Mouse (Mus musculus) liver, embryonic 16.5 days (tissue): ENCODE measurements around the gene Nudt14. TPM values are rescaled to one million over a fixed set of nuclear protein-coding genes. Genes with fewer than 3 reads are reported as not detected.

Experiments
- ATAC-seq: fragments of 200-750 bp; cut with Nextera tagmentation; 2 replicates; pipeline ENCODE4 v1.8.0; 2017; ENCODE audit warnings: low read depth, mild to moderate bottlenecking, moderate number of reproducible peaks, moderate library complexity
- H3K27ac ChIP-seq: fragments of 300-500 bp; sonication (generic); 2 replicates; pipeline ENCODE4 v1.5.1; 2014; ENCODE audit warnings: mild to moderate bottlenecking, low read length
- H3K27me3 ChIP-seq: fragments of 300-500 bp; sonication (generic); 2 replicates; pipeline ENCODE4 v1.6.1; 2014; ENCODE audit warnings: low read depth, low read length, mixed read lengths; ENCODE audit not compliant: control insufficient read depth, insufficient read depth
- H3K36me3 ChIP-seq: fragments of 300-500 bp; sonication (generic); 2 replicates; pipeline ENCODE4 v1.6.1; 2014; ENCODE audit warnings: mild to moderate bottlenecking; ENCODE audit not compliant: control insufficient read depth, insufficient read depth
- H3K4me1 ChIP-seq: fragments of 300-500 bp; sonication (generic); 2 replicates; pipeline ENCODE4 v1.6.1; 2014; ENCODE audit warnings: low read depth, low read length, mixed read lengths; ENCODE audit not compliant: control insufficient read depth
- H3K4me2 ChIP-seq: fragments of 300-500 bp; sonication (generic); 2 replicates; pipeline ENCODE4 v1.6.1; 2014; ENCODE audit warnings: low read depth, low read length, mixed read lengths
- H3K4me3 ChIP-seq: fragments of 300-500 bp; sonication (generic); 2 replicates; pipeline ENCODE4 v1.5.1; 2014; ENCODE audit warnings: low read depth, mild to moderate bottlenecking, low read length
- H3K9ac ChIP-seq: fragments of 300-500 bp; sonication (generic); 2 replicates; pipeline ENCODE4 v1.6.1; 2014; ENCODE audit warnings: low read depth, low read length
- H3K9me3 ChIP-seq: fragments of 300-500 bp; sonication (generic); replicated peaks from 2 replicates; pipeline ENCODE4 v1.6.1; 2016; ENCODE audit warnings: low read length; ENCODE audit not compliant: control insufficient read depth
- WGBS: fragments of 180-500 bp; shearing (Covaris S2); extraction: QIAGEN DNeasy Blood & Tissue Kit; methylation state at CpG from one replicate; pipeline ENCODE4 v1.1.7; 2014; ENCODE audit not compliant: insufficient replicate concordance; 5-methylcytosine and 5-hydroxymethylcytosine counted together
- polyA plus RNA-seq: library from polyadenylated mRNA; unstranded; fragments of >200 nt; fragmentation: Nextera tagmentation; extraction: Ambion mirVana; gene quantifications from 2 replicates; pipeline ENCODE4 v1.2.1, GENCODE M21; 2015

Nudt14 gene
- polyA plus RNA-seq, 1 experiment from 2014 or later = 12.1 TPM

- H3K4me3 ChIP-seq = no peak overlapping the region
- no peak overlapping the region for H3K27ac ChIP-seq
- peaks cover 9% of the 10 kb centered on the region for H3K4me1 ChIP-seq
- no peak for ATAC-seq
- no peaks in the 10 kb centered on the region for H3K9me3 ChIP-seq
- no peak overlapping the region for H3K9ac ChIP-seq
- H3K36me3 ChIP-seq = no peaks in the 10 kb centered on the region
- H3K27me3 ChIP-seq = peaks cover 2% of the 10 kb centered on the region; the same call in 1 of the 2 replicates
- H3K4me2 ChIP-seq = no peak overlapping the region
- 74% methylated on average over 9 of the region's 9 CpGs for WGBS
Measured at GRCm38 (mm10) chr12:112940710-112941109, 1.2 kb downstream of the Nudt14 start.

DNA sequence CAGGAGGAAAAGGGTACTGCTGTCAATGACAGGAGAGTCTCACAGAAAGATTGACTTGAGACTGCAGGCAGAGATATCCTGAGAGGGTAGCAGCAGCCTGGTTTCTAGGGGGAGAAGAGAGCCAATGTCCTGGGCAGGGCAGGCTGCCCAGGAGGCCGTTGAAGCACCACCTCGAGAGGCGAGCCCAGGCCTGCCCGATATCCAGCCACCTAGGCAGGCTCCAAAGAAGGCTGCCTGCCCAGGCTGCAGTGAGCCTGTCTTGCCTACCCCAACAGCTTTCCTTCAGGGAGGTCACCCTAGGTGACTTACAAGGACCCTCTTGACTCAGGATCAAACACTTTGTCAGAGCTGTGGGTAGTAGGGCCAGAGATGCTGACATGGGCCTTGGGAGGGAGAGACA is 1.7 kb downstream of the Nudt14 start:
- 89% methylated on average over 4 of the region's 4 CpGs for WGBS
- Histone ChIP-seq H3K9me3 (no peaks in the 10 kb centered on the region), H3K27me3 (peaks cover 2% of the 10 kb centered on the region; the same call in 1 of the 2 replicates), H3K4me1 (peaks cover 9% of the 10 kb centered on the region), H3K27ac (no peak overlapping the region), H3K9ac (no peak overlapping the region), H3K4me3 (no peak overlapping the region), H3K4me2 (no peak overlapping the region), H3K36me3 (no peaks in the 10 kb centered on the region)
- ATAC-seq = no peak

- Histone ChIP-seq H3K9ac (no peak overlapping the region), H3K27me3 (no peaks in the 10 kb centered on the region), H3K27ac (no peak overlapping the region), H3K9me3 (no peaks in the 10 kb centered on the region), H3K4me3 (no peak overlapping the region), H3K4me1 (peaks cover 9% of the 10 kb centered on the region), H3K36me3 (no peaks in the 10 kb centered on the region), H3K4me2 (no peak overlapping the region)
- WGBS = 55% methylated on average over 10 of the region's 10 CpGs
- ATAC-seq = no peak
Measured at GRCm38 (mm10) chr12:112938873-112939565, 2.9 kb downstream of the Nudt14 start.

- H3K27me3 ChIP-seq = no peaks in the 10 kb centered on the region
- no peak overlapping the region for H3K27ac ChIP-seq
- no peaks in the 10 kb centered on the region for H3K9me3 ChIP-seq
- H3K4me3 ChIP-seq = no peak overlapping the region
- H3K4me1 ChIP-seq = peaks cover 9% of the 10 kb centered on the region
- WGBS = 74% methylated on average over 10 of the region's 10 CpGs
- no peak overlapping the region for H3K9ac ChIP-seq
- H3K36me3 ChIP-seq = no peaks in the 10 kb centered on the region
- no peak for ATAC-seq
- no peak overlapping the region for H3K4me2 ChIP-seq
Measured at GRCm38 (mm10) chr12:112938366-112938765, 3.6 kb downstream of the Nudt14 start.

DNA sequence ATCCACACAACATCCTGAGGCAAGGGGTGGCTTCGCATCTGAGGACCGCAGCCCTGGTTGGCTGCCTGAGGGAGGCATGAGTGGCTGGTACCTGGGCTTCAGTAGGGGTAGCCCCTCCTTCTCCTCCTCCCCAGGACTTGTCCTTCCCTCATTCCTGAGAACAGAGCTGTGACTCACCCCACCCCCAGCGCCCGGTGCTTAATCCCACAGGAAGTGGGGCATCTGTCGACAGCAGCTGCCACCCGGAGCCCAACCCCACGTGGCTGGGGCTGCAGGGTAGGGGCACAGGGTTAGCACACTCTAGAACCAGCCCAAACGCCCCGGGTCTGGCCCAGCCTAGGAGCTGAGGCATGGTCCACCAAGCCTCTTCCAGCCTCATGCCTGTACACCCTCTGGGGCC is 4.0 kb downstream of the Nudt14 start:
- no peak overlapping the region for H3K9ac ChIP-seq
- H3K27me3 ChIP-seq = no peaks in the 10 kb centered on the region
- H3K9me3 ChIP-seq = no peaks in the 10 kb centered on the region
- no peaks in the 10 kb centered on the region for H3K36me3 ChIP-seq
- no peak overlapping the region for H3K27ac ChIP-seq
- WGBS = 41% methylated on average over 9 of the region's 9 CpGs
- H3K4me2 ChIP-seq = no peak overlapping the region
- H3K4me1 ChIP-seq = peaks cover 9% of the 10 kb centered on the region
- no peak overlapping the region for H3K4me3 ChIP-seq
- ATAC-seq = no peak

DNA sequence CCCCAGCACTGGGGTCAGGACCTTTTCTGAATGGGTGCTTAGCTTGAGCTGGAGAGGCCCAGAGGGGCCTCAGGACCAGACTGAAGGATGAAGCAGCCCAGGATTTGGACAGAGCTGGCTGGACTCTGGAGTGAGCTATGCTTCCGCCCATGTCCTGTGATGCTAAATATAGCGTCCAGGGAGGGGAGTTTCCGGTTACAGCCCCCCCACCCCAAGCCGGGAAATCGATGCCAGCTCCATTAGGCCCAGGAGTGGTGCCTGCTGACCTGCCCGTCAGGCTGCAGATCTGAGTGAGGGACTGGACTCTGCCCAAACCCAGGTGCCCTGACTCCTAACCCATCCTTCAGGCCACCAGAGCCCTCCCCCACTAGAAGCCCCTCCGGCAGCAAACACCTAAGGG is 9.3 kb downstream of the Nudt14 start:
- Histone ChIP-seq H3K27me3 (peaks cover 47% of the 10 kb centered on the region), H3K9ac (no peak overlapping the region), H3K4me3 (no peak overlapping the region), H3K4me2 (no peak overlapping the region), H3K36me3 (no peaks in the 10 kb centered on the region), H3K4me1 (peaks cover 13% of the 10 kb centered on the region), H3K27ac (no peak overlapping the region), H3K9me3 (no peaks in the 10 kb centered on the region)
- no peak for ATAC-seq
- WGBS = 41% methylated on average over 7 of the region's 7 CpGs

DNA sequence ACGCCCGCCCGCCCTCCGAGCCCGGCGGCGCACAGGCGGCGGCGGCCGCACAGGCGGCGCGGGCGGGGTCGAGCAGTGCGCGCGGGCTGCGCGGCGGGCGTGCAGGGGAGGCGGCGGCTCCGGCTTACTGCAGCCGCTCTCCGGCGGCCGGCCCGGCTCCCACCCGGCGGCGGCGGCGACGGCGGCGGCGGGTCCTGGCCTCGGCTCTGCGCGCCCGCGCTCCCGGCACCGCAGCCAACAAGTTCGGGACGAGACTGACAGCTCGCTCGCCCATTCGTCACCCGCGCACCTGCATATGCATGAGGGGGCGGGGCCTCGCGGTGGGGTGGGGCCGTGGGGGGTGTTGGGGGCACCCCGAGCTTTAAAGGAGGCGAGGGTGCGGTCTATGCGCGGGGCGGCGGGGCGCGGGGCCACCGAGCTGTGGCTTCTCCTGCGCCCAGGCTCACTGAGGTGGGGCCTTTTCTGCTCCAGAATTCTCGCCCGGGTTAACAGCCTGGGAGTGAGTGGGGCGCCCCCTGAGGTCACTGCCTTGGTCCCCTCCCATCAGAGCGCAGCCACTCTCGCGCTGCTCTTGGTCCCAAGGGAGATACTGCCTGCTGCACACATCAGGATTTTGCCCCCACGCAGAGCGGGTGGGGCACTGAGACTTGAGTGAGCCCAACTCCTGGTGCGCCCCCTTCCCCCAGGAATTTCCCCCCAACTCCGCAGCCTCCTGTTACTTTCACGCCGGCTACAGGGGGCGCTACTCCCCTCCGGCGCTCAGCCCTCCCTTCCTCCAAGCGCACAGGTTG is 12.2 kb downstream of the Nudt14 start, which contains the start of gene Jag2:
Gene Jag2 (minus strand): TSS at position 215 of the 791 bp plus-strand sequence.
- Histone ChIP-seq H3K9me3 (no peaks in the 10 kb centered on the region), H3K27ac (no peak within 1 kb of the TSS), H3K36me3 (no peaks in the 10 kb centered on the region), H3K4me1 (peaks cover 13% of the 10 kb centered on the region), H3K9ac (no peak within 1 kb of the TSS), H3K27me3 (peaks cover 60% of the 10 kb centered on the region), H3K4me2 (peak within 1 kb of the TSS; percentile 49), H3K4me3 (peak within 1 kb of the TSS; percentile 49)
- peak; percentile 22; the same call in 1 of the 2 replicates for ATAC-seq
- WGBS = 1% methylated on average over 66 of the region's 85 CpGs

DNA sequence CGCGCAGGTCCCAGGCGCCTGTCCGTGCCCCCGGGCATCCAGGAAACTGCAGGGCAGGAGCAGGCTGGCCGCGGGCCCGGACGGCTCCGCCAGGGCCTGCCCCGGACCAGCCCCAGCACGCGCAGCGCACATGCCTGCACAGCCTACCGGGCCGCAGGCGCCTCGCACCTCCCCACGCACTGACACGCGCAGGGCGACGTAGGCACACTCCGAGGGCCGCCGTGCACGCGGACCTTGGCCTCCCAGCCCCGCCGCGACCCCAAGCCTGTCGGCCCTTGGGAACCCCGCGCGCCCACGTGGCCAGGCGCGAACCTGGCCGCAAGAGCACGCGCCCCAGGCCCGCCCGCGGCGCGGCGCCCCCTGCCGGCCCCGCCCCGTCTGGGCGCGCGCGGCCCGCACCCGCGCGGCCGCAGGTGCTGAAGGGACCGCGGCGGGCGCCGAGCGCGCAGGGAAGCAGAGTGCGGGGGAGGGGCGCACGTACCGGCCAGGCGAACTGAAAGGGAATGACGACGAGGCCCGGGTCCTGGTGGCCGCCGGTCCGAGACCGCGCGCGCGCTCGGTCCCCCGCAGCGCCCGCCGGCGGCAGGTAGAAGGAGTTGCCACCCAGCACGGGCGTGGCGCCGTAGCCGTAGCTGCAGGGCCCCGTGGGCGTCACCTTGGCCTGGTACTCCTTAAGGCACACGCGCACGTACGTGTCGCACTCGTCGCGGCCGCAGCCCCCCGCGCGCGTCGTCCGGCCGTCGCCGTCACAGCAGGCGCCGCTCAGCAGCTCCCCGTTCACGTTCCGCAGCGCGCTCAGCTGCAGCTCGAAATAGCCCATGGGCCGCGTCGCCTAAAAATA is 13.3 kb downstream of the Nudt14 start:
- H3K9me3 ChIP-seq = no peaks in the 10 kb centered on the region
- no peak overlapping the region for H3K27ac ChIP-seq
- 3% methylated on average over 100 of the region's 124 CpGs for WGBS
- H3K27me3 ChIP-seq = peaks cover 60% of the 10 kb centered on the region
- H3K4me3 ChIP-seq = peak overlapping the region; percentile 49
- H3K9ac ChIP-seq = no peak overlapping the region
- H3K4me1 ChIP-seq = peaks cover 13% of the 10 kb centered on the region
- peak overlapping the region; percentile 49 for H3K4me2 ChIP-seq
- no peaks in the 10 kb centered on the region for H3K36me3 ChIP-seq
- no peak for ATAC-seq
